Mouse (Mus musculus): ENCODE measurements around the gene Zfp618.

Gene Zfp618

GRCm38 (mm10) chr4:62999321-62999720, 33.9 kb downstream of the Zfp618 start:
- DNase-seq (ENCODE audit: low spot score): no peak

GRCm38 (mm10) chr4:62999916-63000315, 34.5 kb downstream of the Zfp618 start:
- no peak for DNase-seq (ENCODE audit: low spot score)

GRCm38 (mm10) chr4:63000316-63001055, 35.1 kb downstream of the Zfp618 start:
- DNase-seq (ENCODE audit: low spot score): no peak

GRCm38 (mm10) chr4:63002386-63002785, 37.0 kb downstream of the Zfp618 start:
- no peak for DNase-seq (ENCODE audit: low spot score)

- no peak for DNase-seq (ENCODE audit: low spot score)
Observed at GRCm38 (mm10) chr4:63004519-63004918, 39.1 kb downstream of the Zfp618 start.

- no peak for DNase-seq (ENCODE audit: low spot score)
Observed at GRCm38 (mm10) chr4:63005446-63006185, 40.2 kb downstream of the Zfp618 start.

GRCm38 (mm10) chr4:63006198-63007155, 41.1 kb downstream of the Zfp618 start:
- DNase-seq (ENCODE audit: low spot score): no peak

GRCm38 (mm10) chr4:63008206-63008605, 42.8 kb downstream of the Zfp618 start:
- DNase-seq (ENCODE audit: low spot score): no peak

- no peak for DNase-seq (ENCODE audit: low spot score)
Observed at GRCm38 (mm10) chr4:63008822-63009221, 43.4 kb downstream of the Zfp618 start.

GRCm38 (mm10) chr4:63009821-63010220, 44.4 kb downstream of the Zfp618 start:
- DNase-seq (ENCODE audit: low spot score): no peak

- no peak for DNase-seq (ENCODE audit: low spot score)
Observed at GRCm38 (mm10) chr4:63010226-63010625, 44.9 kb downstream of the Zfp618 start.

GRCm38 (mm10) chr4:63018616-63019015, 53.2 kb downstream of the Zfp618 start:
- DNase-seq (ENCODE audit: low spot score): no peak

- DNase-seq (ENCODE audit: low spot score): no peak
Observed at GRCm38 (mm10) chr4:63019428-63019858, 54.1 kb downstream of the Zfp618 start.

- no peak for DNase-seq (ENCODE audit: low spot score)
Observed at GRCm38 (mm10) chr4:63021034-63021700, 55.8 kb downstream of the Zfp618 start.

- DNase-seq (ENCODE audit: low spot score): no peak
Observed at GRCm38 (mm10) chr4:63023465-63023864, 58.1 kb downstream of the Zfp618 start.

- DNase-seq (ENCODE audit: low spot score): no peak
Observed at GRCm38 (mm10) chr4:63024098-63024497, 58.7 kb downstream of the Zfp618 start.

GRCm38 (mm10) chr4:63024734-63025256, 59.4 kb downstream of the Zfp618 start:
- DNase-seq (ENCODE audit: low spot score): no peak

GRCm38 (mm10) chr4:63025306-63025705, 59.9 kb downstream of the Zfp618 start:
- no peak for DNase-seq (ENCODE audit: low spot score)

- no peak for DNase-seq (ENCODE audit: low spot score)
Observed at GRCm38 (mm10) chr4:63026286-63026685, 60.9 kb downstream of the Zfp618 start.

- DNase-seq (ENCODE audit: low spot score): no peak
Observed at GRCm38 (mm10) chr4:63027451-63027850, 62.1 kb downstream of the Zfp618 start.

GRCm38 (mm10) chr4:63030157-63030556, 64.8 kb downstream of the Zfp618 start:
- DNase-seq (ENCODE audit: low spot score): no peak
